Mouse (Mus musculus): ENCODE measurements around the gene Gstk1. TPM values are rescaled to one million over a fixed set of nuclear protein-coding genes. Genes with fewer than 3 reads are reported as not detected.

The Gstk1 gene
- total RNA-seq, 2 experiments from 2014 or later: 77.8 TPM

DNA sequence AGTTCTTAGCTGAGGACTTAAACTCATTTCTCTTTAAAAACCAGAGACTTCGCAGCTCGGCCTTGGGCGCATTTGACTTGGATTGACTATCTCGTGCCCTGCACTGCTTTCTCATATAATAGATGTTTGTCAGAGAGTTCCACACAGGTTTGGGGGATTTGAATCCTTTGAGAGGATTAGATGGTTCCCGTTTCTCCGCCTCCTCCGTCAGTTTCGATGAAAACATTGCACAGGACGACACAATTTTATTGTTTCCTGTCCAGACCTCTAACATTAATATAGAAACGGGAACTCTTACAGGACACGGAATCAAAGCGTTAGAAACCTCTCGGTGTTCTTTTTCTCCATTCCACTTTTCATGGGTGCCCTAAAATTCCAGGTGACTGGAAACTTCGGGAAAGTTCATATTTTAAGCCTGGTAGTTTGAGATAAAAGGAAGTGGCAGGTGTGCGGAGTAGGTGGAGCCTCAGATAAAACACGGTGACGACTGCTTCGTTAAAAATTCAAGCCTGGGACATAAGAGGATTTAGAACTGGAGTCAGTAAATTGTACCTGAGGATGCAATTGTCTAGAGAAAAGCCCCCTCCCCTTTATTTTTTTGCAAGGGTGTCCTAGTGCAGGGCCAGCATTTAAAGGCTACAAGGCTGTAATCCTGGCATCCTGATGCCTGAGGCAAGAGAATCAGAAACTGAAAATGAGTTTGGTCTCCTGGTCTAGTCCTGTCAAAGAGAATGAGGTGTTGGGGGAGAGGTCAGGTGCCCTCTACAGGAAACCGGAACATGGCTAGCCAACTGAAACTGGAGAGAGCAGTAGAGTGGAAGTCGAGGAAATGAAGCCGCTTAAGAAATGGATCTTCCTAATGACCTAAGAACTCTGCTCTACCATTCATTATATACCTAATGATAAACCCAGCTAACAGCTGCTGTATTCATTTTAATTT is 19.9 kb downstream of the Gstk1 start:
- DNase-seq: no peak

DNA sequence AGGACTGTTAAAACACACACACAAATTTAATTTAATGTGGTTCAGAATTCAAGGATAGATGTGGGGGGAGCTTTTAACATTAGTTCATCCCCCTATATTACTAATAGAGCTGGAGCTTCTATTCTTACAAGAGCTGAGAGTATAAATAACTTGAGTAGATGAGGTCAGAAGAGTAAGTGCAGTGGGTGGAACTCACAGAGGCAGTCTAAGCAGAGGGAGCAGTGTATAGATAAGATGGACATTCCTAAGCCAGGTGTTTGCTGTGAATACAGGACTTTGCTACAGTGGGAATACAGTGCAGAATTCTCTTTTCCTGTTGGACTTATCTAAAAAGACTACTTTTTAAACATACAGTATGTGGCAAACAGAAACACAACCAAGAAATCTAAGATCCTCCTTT is 25.1 kb downstream of the Gstk1 start:
- no peak for DNase-seq

DNA sequence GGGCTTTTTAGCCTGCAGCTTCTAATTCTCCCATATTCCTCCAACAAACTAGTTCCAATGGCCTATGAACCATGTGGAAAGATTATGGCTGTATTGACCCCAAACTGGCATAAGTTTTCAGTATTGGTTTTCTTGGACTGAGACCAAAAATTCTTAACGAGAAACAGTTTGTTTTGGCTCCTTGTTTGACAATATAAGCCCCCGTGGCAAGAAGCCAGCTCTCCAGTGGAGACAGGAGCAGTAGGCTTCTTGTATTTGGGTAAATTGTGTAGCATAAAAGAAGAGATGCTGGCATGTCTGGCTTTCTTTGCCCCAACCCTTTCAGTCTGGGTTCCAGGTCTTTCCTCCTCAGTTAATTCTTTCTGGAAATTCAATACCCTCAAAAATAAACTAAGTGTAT is 30.4 kb downstream of the Gstk1 start:
- DNase-seq: no peak

DNA sequence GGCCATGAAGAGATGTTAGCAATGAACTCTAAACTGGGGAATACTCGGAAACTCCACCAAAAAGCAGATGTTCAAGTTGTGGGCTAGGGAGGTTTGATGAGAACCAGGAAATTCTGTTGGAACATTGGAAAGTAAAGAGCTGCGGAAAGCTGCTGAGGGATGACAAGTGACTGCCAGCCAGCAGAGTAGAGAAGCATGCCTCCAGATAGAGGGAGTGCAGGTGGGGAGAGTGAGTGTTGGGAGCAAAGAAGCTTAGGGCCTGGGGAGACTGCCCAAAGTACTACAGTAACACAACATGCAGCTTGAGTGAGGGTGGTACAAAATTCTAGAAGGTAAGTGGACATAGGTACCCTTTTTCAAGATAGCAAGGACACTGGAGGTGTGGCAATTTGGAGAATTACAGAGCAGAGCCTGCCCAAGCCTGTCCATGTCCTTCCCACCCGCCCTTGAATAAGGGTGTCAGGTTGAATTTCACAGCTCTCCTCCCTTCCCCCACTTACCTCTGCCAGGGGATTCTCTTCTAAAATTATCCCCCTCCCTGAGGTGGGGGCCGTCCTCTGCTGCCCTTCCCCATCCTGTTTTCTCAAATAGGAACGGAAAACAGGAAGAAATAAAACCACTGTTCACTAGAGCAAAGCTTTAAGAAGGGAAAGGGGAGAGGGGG is 37.3 kb downstream of the Gstk1 start:
- DNase-seq: no peak

DNA sequence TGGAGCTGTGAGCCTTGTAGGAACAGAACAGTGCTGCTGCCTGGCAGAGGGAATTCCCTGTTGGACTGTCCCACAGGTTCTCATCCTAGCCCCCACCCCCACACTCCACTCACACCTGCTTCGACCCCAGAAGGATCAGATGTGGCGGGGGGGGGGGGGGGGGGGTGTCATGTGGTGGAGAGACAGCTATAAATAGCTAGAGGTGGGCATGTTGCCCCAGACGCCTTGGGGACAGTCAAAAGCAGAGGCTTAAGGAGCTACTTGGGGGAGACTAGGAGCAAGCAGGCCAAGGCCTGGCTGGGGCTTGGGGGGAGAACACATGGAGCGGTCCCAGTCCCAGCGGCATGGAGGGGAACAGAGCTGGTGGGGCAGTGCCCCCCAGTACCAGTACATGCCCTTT is 40.7 kb downstream of the Gstk1 start, which contains the start of gene Clcn1:
Gene Clcn1 (plus strand): TSS at position 238 of the 400 bp plus-strand sequence.
- no peak for DNase-seq

DNA sequence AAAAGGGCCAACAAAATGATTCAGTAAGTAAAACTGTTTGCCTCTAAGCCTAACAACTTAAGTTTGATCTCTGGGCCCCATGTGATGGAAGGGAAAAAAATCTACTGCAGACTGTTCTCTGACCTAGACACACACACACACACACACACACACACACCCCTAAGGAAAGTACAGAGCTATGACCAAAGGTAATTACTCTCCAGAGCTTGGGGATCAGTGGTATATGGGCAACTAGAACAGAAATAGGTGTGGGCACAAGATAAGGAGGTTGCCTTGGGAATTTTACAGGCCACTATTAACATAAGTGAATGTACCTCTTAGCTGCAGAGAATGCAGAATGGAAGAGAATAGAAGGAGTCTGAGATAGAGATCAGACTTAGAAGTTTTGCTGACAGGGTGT is 41.8 kb downstream of the Gstk1 start:
- DNase-seq: no peak

DNA sequence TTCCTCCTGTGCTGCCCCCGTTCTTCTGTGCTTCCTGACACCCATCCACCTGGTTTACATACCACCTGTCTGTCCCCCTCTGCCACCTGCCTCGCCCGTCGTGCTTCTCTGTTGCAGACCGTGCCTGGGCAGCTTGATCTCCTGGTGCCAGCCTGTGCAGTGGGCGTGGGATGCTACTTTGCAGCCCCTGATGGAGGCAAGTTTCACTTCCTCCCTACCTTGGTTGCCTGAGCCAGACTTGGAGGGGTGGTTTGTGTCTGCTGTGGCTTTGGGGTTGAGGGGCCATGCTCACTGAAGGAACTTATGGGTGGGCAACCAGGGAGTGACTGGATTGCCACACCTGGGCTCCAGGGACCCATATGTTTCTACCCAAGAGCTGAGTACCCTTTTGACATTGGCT is 47.6 kb downstream of the Gstk1 start:
- no peak for DNase-seq

DNA sequence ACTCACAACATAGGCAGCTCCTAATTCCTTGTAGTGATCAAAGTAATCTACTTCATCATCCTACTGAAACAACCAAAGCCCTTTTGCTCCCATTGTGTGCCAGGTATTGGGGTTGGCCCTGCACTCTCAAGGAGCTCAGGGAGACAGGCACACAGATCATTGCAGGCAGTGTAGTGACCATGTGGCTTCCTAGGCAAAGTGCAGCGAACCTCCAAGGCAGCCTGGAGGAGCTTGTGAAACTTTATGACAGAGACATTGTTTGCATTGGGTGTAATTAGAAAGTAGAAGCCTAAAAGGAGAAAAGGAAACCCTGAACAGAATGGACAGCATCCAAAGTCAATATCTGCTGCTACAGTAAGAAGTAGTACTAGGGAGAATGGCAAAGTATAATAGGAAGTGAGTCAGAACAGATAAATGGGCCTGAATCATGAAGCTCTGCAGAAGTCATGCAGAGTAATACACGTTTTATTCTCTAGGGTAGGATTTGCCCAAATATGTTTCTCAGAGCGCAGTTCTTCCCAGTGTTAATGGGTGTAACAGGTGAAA is 49.9 kb downstream of the Gstk1 start:
- DNase-seq: no peak

DNA sequence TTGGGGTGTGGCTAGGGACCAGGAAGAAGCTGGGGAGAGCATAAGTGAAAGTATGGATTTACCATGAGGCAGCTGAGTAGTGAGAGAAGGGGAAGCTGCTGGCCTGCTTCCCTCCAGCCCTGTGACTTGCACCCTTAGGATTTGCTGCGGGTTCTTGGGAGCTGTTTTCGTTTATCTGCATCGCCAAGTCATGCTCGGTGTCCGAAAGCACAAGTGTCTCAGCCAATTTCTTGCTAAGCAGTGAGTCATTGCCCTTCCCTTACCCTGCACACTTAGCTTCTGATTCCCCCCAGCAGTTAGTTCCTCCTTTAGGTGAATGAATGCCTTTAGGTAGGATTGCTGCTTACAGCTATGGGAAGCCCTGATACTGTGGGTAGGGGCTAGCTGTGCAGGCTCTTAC is 53.6 kb downstream of the Gstk1 start:
- DNase-seq: no peak

Other genes with a start within 250 kb of the Gstk1 start
- not detected for gene Sva, start 207.5 kb upstream of the Gstk1 start, total RNA-seq (2021)
- gene Tas2r139, start 105.0 kb upstream of the Gstk1 start, total RNA-seq (2021): not detected
- gene Tas2r144, start 30.6 kb upstream of the Gstk1 start, total RNA-seq (2021): not detected
- under 1 TPM; 0.45 to 0.70 TPM for gene Tmem139, start 16.0 kb downstream of the Gstk1 start, total RNA-seq (2021)
- gene Casp2, start 19.1 kb downstream of the Gstk1 start, total RNA-seq (2021): 10 to 100 TPM; 20.9 to 33.4 TPM
- gene Clcn1, start 40.8 kb downstream of the Gstk1 start, total RNA-seq (2021): 1 to 10 TPM in 1 of 2 experiments, under 1 TPM in 1; 0.81 to 5.7 TPM
- gene Fam131b, start 78.7 kb downstream of the Gstk1 start, total RNA-seq (2021): 1 to 10 TPM in 1 of 2 experiments, under 1 TPM in 1; 0.81 to 1.2 TPM
- 100 to 1,000 TPM in 1 of 2 experiments, 10 to 100 TPM in 1; 73.1 to 112 TPM for gene Zyx, start 103.7 kb downstream of the Gstk1 start, total RNA-seq (2021)
- gene Epha1, start 127.3 kb downstream of the Gstk1 start, total RNA-seq (2021): 1 to 10 TPM; 2.8 to 8.6 TPM
- gene Tas2r143, start 154.3 kb downstream of the Gstk1 start, total RNA-seq (2021): 1 to 10 TPM; 1.0 to 1.9 TPM
- 1 to 10 TPM in 1 of 2 experiments, under 1 TPM in 1; 0.99 to 2.0 TPM for gene Tas2r135, start 159.5 kb downstream of the Gstk1 start, total RNA-seq (2021)
- gene Tas2r126, start 188.6 kb downstream of the Gstk1 start, total RNA-seq (2021): 1 to 10 TPM in 1 of 2 experiments, under 1 TPM in 1; 0.48 to 1.3 TPM
- not detected for gene Olfr458, start 219.3 kb downstream of the Gstk1 start, total RNA-seq (2021)
- gene Olfr457, start 230.4 kb downstream of the Gstk1 start, total RNA-seq (2021): not detected
- not detected for gene Olfr456, start 241.3 kb downstream of the Gstk1 start, total RNA-seq (2021)